8 mouse cellular contexts compared by ENCODE assay signal in genomic region chr1:55028512-55029249, GRCm38 (mm10). TPM values are rescaled to one million over a fixed set of nuclear protein-coding genes. Genes with fewer than 3 reads are reported as not detected.
DNase-seq lines count a peak whose midpoint lies in the region; ATAC-seq and TF ChIP-seq lines count a peak whose summit lies in the region.

No protein-coding gene starts in this region.

- no peak for TF ChIP-seq CTCF in bone marrow, adult 2 months (IDR thresholded peaks at IDR 0.05; ENCODE audit: control insufficient read depth, insufficient read depth, low read length)

- peak overlapping the region; percentile 61 for H3K9ac ChIP-seq in liver, embryonic 12.5 days

- no peaks in the 10 kb centered on the region for H3K9me3 ChIP-seq in erythroblast, embryonic 14.5 days (ENCODE audit: control insufficient read depth, low read length)
- H3K9me3 ChIP-seq in liver, embryonic 12.5 days (replicated peaks) = no peaks in the 10 kb centered on the region

- no peak for TF ChIP-seq POLR2A in bone marrow, adult 2 months (IDR thresholded peaks at IDR 0.05; ENCODE audit: borderline replicate concordance, control insufficient read depth, low read depth, low read length)

- WGBS in bone marrow, adult 2 months = 17% methylated on average over 11 of the region's 11 CpGs
- 34% methylated on average over 11 of the region's 11 CpGs for WGBS in liver, embryonic 12.5 days (ENCODE audit: insufficient replicate concordance)

- H3K27me3 ChIP-seq in erythroblast, embryonic 14.5 days (ENCODE audit: control insufficient read depth) = no peaks in the 10 kb centered on the region
- H3K27me3 ChIP-seq in liver, embryonic 12.5 days (replicated peaks) = no peaks in the 10 kb centered on the region

- H3K27ac ChIP-seq in bone marrow, adult 2 months (ENCODE audit: control insufficient read depth, insufficient read depth, low read depth, low read length, poor library complexity) = peak overlapping the region; percentile 79; the same call in 1 of the 2 replicates
- H3K27ac ChIP-seq in liver, embryonic 12.5 days = peak overlapping the region; percentile 94

- peaks cover 51% of the 10 kb centered on the region for H3K4me1 ChIP-seq in erythroblast, embryonic 14.5 days (ENCODE audit: control insufficient read depth)
- peaks cover 3% of the 10 kb centered on the region; the same call in 1 of the 2 replicates for H3K4me1 ChIP-seq in bone marrow, adult 2 months (ENCODE audit: control insufficient read depth, insufficient read depth, low read length)
- H3K4me1 ChIP-seq in liver, embryonic 12.5 days = peaks cover 68% of the 10 kb centered on the region

- no peak for ATAC-seq in erythroblast, adult 5-6 weeks (replicated peaks; ENCODE audit: low FRiP score, poor library complexity, severe bottlenecking)
- no peak for ATAC-seq in liver, embryonic 12.5 days

- peaks cover 9% of the 10 kb centered on the region for H3K36me3 ChIP-seq in erythroblast, embryonic 14.5 days (ENCODE audit: control insufficient read depth)
- peaks cover 8% of the 10 kb centered on the region; the same call in 1 of the 2 replicates for H3K36me3 ChIP-seq in liver, embryonic 12.5 days

- H3K4me3 ChIP-seq in erythroblast, embryonic 14.5 days (replicated peaks) = peak overlapping the region; percentile 46
- H3K4me3 ChIP-seq in bone marrow, adult 2 months (replicated peaks; ENCODE audit: control insufficient read depth, low read depth, low read length) = peak overlapping the region; percentile 77
- H3K4me3 ChIP-seq in liver, embryonic 12.5 days = peak overlapping the region; percentile 47

- peak; percentile 39 to 53 for DNase-seq in spleen, adult 18-20 months
- no peak for DNase-seq in ovary, postnatal 14 days (ENCODE audit: low spot score)
- DNase-seq in adrenal gland, postnatal 14 days = no peak
- no peak for DNase-seq in retina, embryonic 14.5 days (ENCODE audit: low spot score)

- H3K4me2 ChIP-seq in liver, embryonic 12.5 days = peak overlapping the region; percentile 85

RNA-seq across cellular contexts. Expression of gene Sf3b1, which starts 1.4 kb away (rescaled TPM):
- 1.3 and 1.5 TPM in 2 replicates for polyA plus RNA-seq in erythroblast, embryonic 14.5 days (2012)
- 151 and 155 TPM in 2 replicates for total RNA-seq in erythroblast, adult 5-6 weeks (2015; ENCODE audit: low replicate concordance)
- total RNA-seq in erythroblast, adult 5-6 weeks (2017; ENCODE audit: low replicate concordance) = 196 and 224 TPM in 2 replicates
- polyA plus RNA-seq in bone marrow, adult 2 months (2011; ENCODE audit: insufficient read depth, insufficient read length, low replicate concordance, missing spikeins) = 73.5 and 113 TPM in 2 replicates
- 161 and 169 TPM in 2 replicates for polyA plus RNA-seq in liver, embryonic 12.5 days (2016; fragmentation: Nextera tagmentation; extraction: Ambion mirVana)
- 124 and 145 TPM in 2 replicates for total RNA-seq in adrenal gland, postnatal 14 days (2021)

RNA-seq across cellular contexts. Expression of gene Coq10b, which starts 23.9 kb away (rescaled TPM):
- polyA plus RNA-seq in erythroblast, embryonic 14.5 days (2012) = 1.0 and 1.5 TPM in 2 replicates
- 16.3 and 27.3 TPM in 2 replicates for total RNA-seq in erythroblast, adult 5-6 weeks (2015; ENCODE audit: low replicate concordance)
- total RNA-seq in erythroblast, adult 5-6 weeks (2017; ENCODE audit: low replicate concordance) = 24.2 and 35.4 TPM in 2 replicates
- polyA plus RNA-seq in bone marrow, adult 2 months (2011; ENCODE audit: insufficient read depth, insufficient read length, low replicate concordance, missing spikeins) = 4.1 and 9.9 TPM in 2 replicates
- polyA plus RNA-seq in liver, embryonic 12.5 days (2016; fragmentation: Nextera tagmentation; extraction: Ambion mirVana) = 19.5 TPM in 2 replicates
- total RNA-seq in adrenal gland, postnatal 14 days (2021) = 63.1 and 105 TPM in 2 replicates

RNA-seq across cellular contexts. Expression of gene Hspe1, which starts 59.3 kb away (rescaled TPM):
- polyA plus RNA-seq in erythroblast, embryonic 14.5 days (2012) = 8.0 and 8.4 TPM in 2 replicates
- 62.9 and 95.7 TPM in 2 replicates for total RNA-seq in erythroblast, adult 5-6 weeks (2015; ENCODE audit: low replicate concordance)
- total RNA-seq in erythroblast, adult 5-6 weeks (2017; ENCODE audit: low replicate concordance) = 41.5 and 52.0 TPM in 2 replicates
- polyA plus RNA-seq in bone marrow, adult 2 months (2011; ENCODE audit: insufficient read depth, insufficient read length, low replicate concordance, missing spikeins) = 116 and 218 TPM in 2 replicates
- 637 and 645 TPM in 2 replicates for polyA plus RNA-seq in liver, embryonic 12.5 days (2016; fragmentation: Nextera tagmentation; extraction: Ambion mirVana)
- 556 and 584 TPM in 2 replicates for total RNA-seq in adrenal gland, postnatal 14 days (2021)

RNA-seq across cellular contexts. Expression of gene Hspd1, which starts 59.4 kb away (rescaled TPM):
- polyA plus RNA-seq in erythroblast, embryonic 14.5 days (2012) = 1.9 and 2.1 TPM in 2 replicates
- total RNA-seq in erythroblast, adult 5-6 weeks (2015; ENCODE audit: low replicate concordance) = 55.1 and 56.2 TPM in 2 replicates
- total RNA-seq in erythroblast, adult 5-6 weeks (2017; ENCODE audit: low replicate concordance) = 56.1 and 87.5 TPM in 2 replicates
- polyA plus RNA-seq in bone marrow, adult 2 months (2011; ENCODE audit: insufficient read depth, insufficient read length, low replicate concordance, missing spikeins) = 92.8 and 131 TPM in 2 replicates
- 563 and 590 TPM in 2 replicates for polyA plus RNA-seq in liver, embryonic 12.5 days (2016; fragmentation: Nextera tagmentation; extraction: Ambion mirVana)
- total RNA-seq in adrenal gland, postnatal 14 days (2021) = 1,112 and 1,123 TPM in 2 replicates

Comparison
In these comparisons a context has a peak if more than half of its experiments do, and no peak if none do; other contexts are left out.
1. DNase-seq: peak in spleen, adult 18-20 months (2 of 2); none in ovary, postnatal 14 days (single experiment), adrenal gland, postnatal 14 days (single experiment) and retina, embryonic 14.5 days (single experiment).
2. RNA of gene Sf3b1, which starts 1.4 kb away (polyA plus RNA-seq): 161 to 169 TPM in liver, embryonic 12.5 days and 73.5 to 113 TPM in bone marrow, adult 2 months; 1.3 to 1.5 TPM in erythroblast, embryonic 14.5 days; every median in the first group is over 10 times any median in the second.
3. RNA of gene Hspe1, which starts 59.3 kb away (polyA plus RNA-seq): 637 to 645 TPM in liver, embryonic 12.5 days and 116 to 218 TPM in bone marrow, adult 2 months; 8.0 to 8.4 TPM in erythroblast, embryonic 14.5 days; every median in the first group is over 10 times any median in the second.
4. Peak in every context shown above with its lines, with median percentiles within 50 percentile points of each other: H3K4me3 ChIP-seq.